Mouse (Mus musculus) layer of hippocampus, adult 11-12 months (tissue): ENCODE data around the gene Metap2.
A peak's percentile ranks its signal among the peaks of the same experiment; 100 is the strongest.

Source experiments
- DNase-seq: peaks from one replicate; pipeline ENCODE4 v3.0.0; 2022; ENCODE audit warnings: low spot score

Gene Metap2

GRCm38 (mm10) chr10:93909811-93910446 lies 13.0 kb upstream of the Metap2 start:
- DNase-seq = no peak

DNA sequence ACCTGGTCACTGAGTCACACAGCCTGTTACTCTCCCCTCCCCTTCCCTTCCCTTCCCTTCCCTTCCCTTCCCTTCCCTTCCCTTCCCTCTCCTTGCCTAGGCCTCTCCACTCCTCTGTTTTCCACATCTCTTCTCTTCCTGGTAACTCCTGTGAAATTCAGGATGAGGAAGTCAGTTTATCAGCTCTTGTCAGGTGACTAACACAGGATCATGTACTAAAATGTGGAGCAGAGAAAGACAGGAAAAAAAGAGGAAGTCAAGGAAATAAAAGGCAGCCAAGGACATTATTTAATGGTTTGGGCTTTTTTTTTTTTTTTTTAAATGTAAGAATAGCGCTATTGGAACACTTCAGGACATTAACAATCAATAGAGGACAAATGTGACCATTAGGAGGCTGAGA lies 12.1 kb upstream of the Metap2 start:
- no peak for DNase-seq

GRCm38 (mm10) chr10:93908540-93908939 lies 11.6 kb upstream of the Metap2 start:
- DNase-seq = no peak

DNA sequence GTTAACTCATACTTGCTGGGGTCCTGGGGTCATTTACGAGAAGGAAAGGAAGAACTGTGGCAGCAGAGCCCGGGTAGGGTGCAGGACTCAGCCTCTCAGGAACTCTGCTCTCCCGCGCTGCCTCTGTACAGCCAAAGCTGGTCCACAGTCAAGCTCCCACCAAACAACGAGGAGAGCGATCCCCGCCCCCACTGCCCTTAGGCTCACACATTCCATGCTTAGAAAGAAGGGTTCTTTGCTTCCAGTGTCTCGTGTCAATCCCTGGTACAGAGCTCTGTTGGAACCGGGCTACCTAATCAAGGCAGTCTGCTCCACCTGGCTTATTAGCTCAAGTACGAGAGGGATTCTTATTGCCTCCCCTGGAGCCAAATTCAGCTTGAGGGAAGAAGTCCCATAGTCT lies 10.5 kb upstream of the Metap2 start:
- no peak for DNase-seq

GRCm38 (mm10) chr10:93899907-93900306 lies 3.0 kb upstream of the Metap2 start:
- DNase-seq = no peak

- DNase-seq = no peak
Observed at GRCm38 (mm10) chr10:93899303-93899702, 2.4 kb upstream of the Metap2 start.

- no peak for DNase-seq
Observed at GRCm38 (mm10) chr10:93892551-93892950, 4.3 kb downstream of the Metap2 start.

GRCm38 (mm10) chr10:93891031-93891430 lies 5.9 kb downstream of the Metap2 start:
- DNase-seq = no peak

DNA sequence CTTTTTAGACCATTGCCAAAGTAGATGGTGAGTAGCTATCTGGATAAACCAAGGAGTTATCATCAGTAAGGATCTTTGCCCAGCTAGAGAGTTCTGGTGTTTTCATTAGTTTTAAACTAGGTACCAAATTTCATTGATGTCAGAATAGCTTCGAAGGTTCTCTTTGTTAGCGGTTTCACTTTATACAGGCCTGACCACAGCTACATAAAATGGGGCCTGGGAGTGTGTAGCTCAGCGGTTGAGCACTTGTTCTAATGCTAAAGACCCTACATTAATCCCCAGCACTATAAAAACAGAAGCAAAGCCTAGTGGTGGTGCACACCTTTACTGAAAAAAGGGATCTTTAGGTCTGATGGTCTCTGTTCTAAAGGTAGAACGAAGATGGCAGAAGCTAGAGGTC lies 6.3 kb downstream of the Metap2 start:
- DNase-seq = no peak

DNA sequence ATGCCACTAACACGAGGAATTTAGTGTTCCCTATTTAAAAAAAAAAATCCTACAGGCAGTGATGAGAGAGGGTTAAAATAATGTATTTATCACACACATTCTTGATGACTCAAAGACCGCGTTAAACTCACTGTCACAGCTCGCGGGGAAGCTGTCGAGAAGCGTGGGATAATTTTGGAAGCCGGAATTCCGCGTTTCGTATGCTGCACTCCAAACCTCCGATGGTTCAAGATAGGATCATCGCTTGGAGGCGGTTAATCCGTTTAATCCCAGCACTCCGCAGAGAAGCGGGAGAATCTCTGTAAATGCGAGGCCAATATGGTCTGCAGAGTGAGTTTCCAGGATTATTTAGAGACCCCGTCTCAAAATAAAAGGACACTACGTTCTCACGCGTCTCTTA lies 6.9 kb downstream of the Metap2 start:
- peak; percentile 31 for DNase-seq

DNA sequence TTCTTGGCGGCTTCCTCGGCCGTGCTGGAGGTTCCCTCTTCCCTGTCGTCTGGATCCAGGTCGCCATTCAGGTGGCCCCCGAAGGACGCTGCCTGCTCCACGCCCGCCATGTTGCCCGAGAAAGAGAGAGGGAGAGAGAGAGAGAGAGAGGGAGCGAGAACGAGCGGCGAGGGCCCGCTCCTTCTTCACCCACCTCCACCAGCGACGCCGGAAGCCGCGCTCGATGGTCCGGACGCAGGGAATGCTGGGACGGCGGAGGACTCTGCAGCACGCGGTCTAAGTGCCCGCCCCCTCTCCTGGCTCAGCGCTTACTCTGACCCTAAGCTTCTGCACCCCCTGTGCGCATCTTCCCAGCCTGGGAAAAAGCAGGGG lies 7.3 kb downstream of the Metap2 start:
- peak; percentile 87 for DNase-seq

- DNase-seq = peak; percentile 43
Observed at GRCm38 (mm10) chr10:93888935-93889578, 7.8 kb downstream of the Metap2 start.

DNA sequence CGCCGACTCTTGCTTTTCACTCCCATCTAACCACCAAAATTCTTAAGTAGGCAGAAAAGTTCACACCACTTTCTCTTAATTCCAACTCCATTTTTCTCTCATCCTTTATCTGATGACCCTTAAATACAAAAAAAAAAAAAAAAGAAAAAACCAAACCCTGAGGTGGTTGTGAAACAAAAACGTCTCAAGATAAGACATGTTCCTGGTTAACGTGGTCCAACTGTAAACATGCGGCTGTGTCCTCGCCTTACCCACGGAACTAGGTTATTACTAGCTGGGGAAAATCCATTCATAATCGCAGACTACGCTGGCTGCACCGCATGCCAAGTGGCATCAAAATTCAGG lies 8.3 kb downstream of the Metap2 start:
- DNase-seq = no peak

GRCm38 (mm10) chr10:93885839-93886477 lies 10.9 kb downstream of the Metap2 start:
- no peak for DNase-seq

DNA sequence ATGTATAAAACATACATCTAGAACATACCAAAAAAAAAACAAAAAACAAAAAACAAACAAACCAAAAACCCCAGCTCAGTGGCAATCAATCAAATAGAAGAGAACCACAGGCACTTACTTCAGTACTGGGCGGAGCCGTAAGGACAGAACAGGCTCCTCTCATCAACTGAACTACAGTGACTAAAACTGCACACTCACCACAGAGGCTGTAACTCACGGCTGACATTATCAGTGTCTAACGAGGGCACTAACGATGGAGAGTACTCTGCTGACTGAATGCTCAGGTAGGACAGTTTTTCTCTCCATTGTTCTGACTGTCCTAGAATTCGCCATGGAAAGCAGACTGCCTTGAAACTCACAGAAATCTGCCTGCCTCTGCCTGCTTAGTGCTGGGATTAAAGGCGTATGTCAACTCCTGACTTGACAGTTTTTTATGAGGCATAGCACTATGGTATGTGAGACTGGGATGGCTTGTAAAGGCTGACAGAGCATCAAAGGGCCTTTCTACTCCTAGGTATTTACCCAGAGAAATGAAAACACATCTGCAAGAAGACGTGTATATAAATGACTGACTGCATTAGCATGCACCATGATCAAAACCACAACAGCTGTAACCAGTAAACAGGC lies 14.0 kb downstream of the Metap2 start:
- DNase-seq = no peak

- no peak for DNase-seq
Observed at GRCm38 (mm10) chr10:93881918-93882317, 15.0 kb downstream of the Metap2 start.

GRCm38 (mm10) chr10:93878732-93879131 lies 18.2 kb downstream of the Metap2 start:
- no peak for DNase-seq

GRCm38 (mm10) chr10:93876772-93877171 lies 20.1 kb downstream of the Metap2 start:
- no peak for DNase-seq

DNA sequence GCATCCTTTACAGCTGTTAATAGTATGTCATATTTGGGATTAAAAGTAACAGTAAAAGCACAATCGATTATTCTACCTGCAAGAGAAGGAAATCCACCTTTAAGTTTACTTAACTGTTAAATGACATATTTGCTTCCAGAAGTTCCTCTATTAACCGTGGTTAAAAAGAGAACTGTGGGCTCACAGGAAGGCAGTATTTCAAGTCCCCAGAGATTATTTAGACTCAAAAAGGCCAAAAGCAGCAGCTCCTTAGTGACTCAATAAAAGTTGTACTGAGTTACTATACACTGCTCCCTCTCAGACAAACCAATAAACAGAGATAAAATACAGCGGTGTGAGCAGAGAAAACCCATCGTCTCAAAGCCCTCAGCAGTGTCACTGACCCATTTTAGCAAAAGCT lies 28.0 kb downstream of the Metap2 start:
- no peak for DNase-seq

DNA sequence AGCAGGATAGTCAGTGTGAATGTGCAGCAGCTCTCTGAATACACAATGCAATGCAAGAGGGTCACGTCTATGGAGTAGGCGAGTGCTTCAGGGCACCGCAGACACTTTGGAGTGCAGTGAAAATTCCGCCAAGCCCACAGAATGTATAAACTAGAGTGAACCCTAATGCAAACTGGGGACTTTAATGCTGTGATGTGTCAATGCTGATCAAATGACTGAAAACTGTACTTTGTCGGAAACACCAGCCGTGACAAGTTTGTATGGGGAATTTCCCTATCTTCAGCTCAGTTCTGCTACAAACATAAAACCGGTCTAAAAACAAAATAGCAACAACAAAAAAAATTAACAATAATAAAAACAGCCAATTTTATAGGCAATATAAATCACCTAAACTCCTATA lies 28.5 kb downstream of the Metap2 start:
- no peak for DNase-seq

DNA sequence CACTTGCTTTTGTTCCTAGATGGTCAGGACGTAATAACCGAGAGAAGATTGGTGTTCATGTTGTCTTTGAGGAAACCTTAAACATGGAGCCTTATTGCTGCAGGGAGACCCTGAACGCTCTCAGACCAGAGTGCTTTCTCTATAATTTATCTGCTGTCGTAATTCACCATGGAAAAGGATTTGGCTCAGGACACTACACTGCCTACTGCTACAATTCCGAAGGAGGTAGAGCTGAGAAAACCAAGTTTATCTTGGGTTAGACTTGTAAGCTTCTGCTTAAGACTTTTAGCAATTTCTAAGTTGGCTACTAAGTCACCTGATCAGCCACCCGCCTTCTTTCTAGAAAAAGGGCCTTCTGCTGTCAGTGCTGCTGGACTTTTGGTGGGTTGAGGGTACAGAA lies 40.8 kb downstream of the Metap2 start:
- no peak for DNase-seq

DNA sequence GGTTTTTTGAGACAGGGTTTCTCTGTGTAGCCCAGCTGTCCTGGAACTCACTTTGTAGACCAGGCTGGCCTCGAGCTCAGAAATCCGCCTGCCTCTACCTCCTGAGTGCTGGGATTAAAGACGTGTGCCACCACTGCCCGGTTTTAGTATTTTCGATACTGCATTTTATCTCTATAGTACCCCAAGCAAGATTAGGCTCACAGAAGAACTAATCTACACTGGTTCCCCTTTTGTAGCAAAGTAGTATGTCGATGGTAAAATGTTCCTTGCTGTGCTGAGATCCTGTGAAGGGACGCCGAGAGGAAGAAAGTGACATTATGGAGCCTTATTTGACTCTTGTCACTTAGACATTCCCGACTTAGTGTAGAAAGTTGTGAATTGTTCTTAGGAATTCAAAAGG lies 41.8 kb downstream of the Metap2 start:
- no peak for DNase-seq

- no peak for DNase-seq
Observed at GRCm38 (mm10) chr10:93846706-93847105, 50.2 kb downstream of the Metap2 start.
